Mouse (Mus musculus) kidney, postnatal 4 days (tissue): ENCODE data around the gene Prokr1.

Experiments used
- DNase-seq, 2 experiments: peaks; one replicate each; pipeline ENCODE4 v3.0.0; 2021; ENCODE audit warnings: mixed read lengths in 2 of 2

The Prokr1 gene

GRCm38 (mm10) chr6:87567686-87568593 lies 22.6 kb downstream of the Prokr1 start:
- DNase-seq, result no peak

- no peak for DNase-seq
These were observed 25.4 kb downstream of the Prokr1 start for GRCm38 (mm10) chr6:87565166-87565565.

- no peak for DNase-seq
These were observed 26.2 kb downstream of the Prokr1 start for GRCm38 (mm10) chr6:87564356-87564755.

- no peak for DNase-seq
These were observed 36.8 kb downstream of the Prokr1 start for GRCm38 (mm10) chr6:87553724-87554123.

GRCm38 (mm10) chr6:87552054-87552807 lies 38.3 kb downstream of the Prokr1 start:
- DNase-seq, result no peak

GRCm38 (mm10) chr6:87547836-87548235 lies 42.7 kb downstream of the Prokr1 start:
- no peak for DNase-seq

GRCm38 (mm10) chr6:87547431-87547830 lies 43.1 kb downstream of the Prokr1 start:
- no peak for DNase-seq

GRCm38 (mm10) chr6:87545331-87546217 lies 45.0 kb downstream of the Prokr1 start:
- peak; percentile 39 to 55 for DNase-seq

GRCm38 (mm10) chr6:87542027-87542426 lies 48.5 kb downstream of the Prokr1 start:
- DNase-seq, result peak; percentile 49 to 67

- no peak for DNase-seq
These were observed 49.4 kb downstream of the Prokr1 start for GRCm38 (mm10) chr6:87541171-87541571.

- DNase-seq, result peak; percentile 17 to 41
These were observed 51.9 kb downstream of the Prokr1 start for GRCm38 (mm10) chr6:87538376-87539270.

GRCm38 (mm10) chr6:87537678-87538077 lies 52.9 kb downstream of the Prokr1 start:
- DNase-seq, result no peak

GRCm38 (mm10) chr6:87536270-87536669 lies 54.3 kb downstream of the Prokr1 start:
- no peak for DNase-seq

- peak in 1 of 2 experiments; percentile 26 for DNase-seq
These were observed 54.9 kb downstream of the Prokr1 start for GRCm38 (mm10) chr6:87535651-87536050.

- no peak for DNase-seq
These were observed 55.5 kb downstream of the Prokr1 start for GRCm38 (mm10) chr6:87534855-87535575.

- DNase-seq, result no peak
These were observed 57.4 kb downstream of the Prokr1 start, which contains the start of gene Arhgap25 for GRCm38 (mm10) chr6:87532953-87533710. TSS of gene Arhgap25 (minus strand) at chr6:87533259.

- no peak for DNase-seq
These were observed 59.0 kb downstream of the Prokr1 start for GRCm38 (mm10) chr6:87531456-87532015.

- DNase-seq, result no peak
These were observed 60.2 kb downstream of the Prokr1 start for GRCm38 (mm10) chr6:87530386-87530785.
